Mouse (Mus musculus) liver, postnatal 0 days (tissue): Measurements from ENCODE around the gene Lrrc4c.

Source experiments
- CTCF ChIP-seq: sonication (generic); IDR thresholded peaks from 2 replicates; pipeline ENCODE4 v1.5.1; 2016; ENCODE audit warnings: antibody characterized with exemption, low read depth
- EP300 ChIP-seq: IDR thresholded peaks from 2 replicates; pipeline ENCODE4 v1.6.1; 2016; ENCODE audit warnings: antibody characterized with exemption, low read depth, mild to moderate bottlenecking

DNA sequence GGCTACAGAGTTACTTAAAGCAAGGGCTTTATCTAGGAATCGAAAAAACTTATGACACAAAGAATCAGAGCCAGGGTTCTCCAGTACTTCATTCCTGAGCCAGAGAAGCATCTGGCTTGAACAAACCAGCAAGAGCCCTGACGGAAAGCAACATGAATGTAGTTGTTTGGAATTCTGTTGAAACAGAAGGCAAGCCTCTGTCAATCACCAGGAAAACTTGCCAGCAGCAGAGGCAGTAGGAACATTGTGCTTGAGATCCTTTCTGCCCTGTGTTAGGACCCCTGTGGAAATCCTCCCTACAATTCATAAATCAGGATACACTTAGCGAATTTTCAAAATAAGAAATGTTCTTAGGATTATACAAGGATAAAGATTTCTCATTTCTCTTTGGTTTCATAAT is 780.0 kb downstream of the Lrrc4c start:
- TF ChIP-seq CTCF (no peak), EP300 (no peak)
